Mouse (Mus musculus): ENCODE results near the gene Tmem203. TPM values are rescaled to one million over a fixed set of nuclear protein-coding genes. Genes with fewer than 3 reads are reported as not detected.

Gene Tmem203
- polyA plus RNA-seq, 2 experiments, result 8.8 TPM

GRCm38 (mm10) chr2:25272515-25272914 lies 17.3 kb downstream of the Tmem203 start:
- TF ChIP-seq CTCF (IDR thresholded peaks at IDR 0.05; ENCODE audit: low read depth) (no peak), EP300 (IDR thresholded peaks at IDR 0.05; ENCODE audit: low read depth) (no peak)
- Histone ChIP-seq H3K4me3 (ENCODE audit: insufficient read depth in 1 of 2, low read depth in 2 of 2, low read length in 2 of 2) (peak overlapping the region; percentile 79 to 88), H3K9ac (replicated peaks) (peak overlapping the region; percentile 94), H3K9me3 (ENCODE audit: control insufficient read depth, low read length) (no peaks in the 10 kb centered on the region), H3K4me1 (replicated peaks; ENCODE audit: control insufficient read depth in 2 of 2, insufficient read depth in 2 of 2, low read length in 1 of 2) (peaks cover 5 to 13% of the 10 kb centered on the region in 2 experiments), H3K4me2 (ENCODE audit: low read depth) (peak overlapping the region; percentile 86), H3K27me3 (ENCODE audit: control insufficient read depth, insufficient read depth, low read length) (no peaks in the 10 kb centered on the region), H3K27ac (peak overlapping the region; percentile 36), H3K36me3 (replicated peaks; ENCODE audit: control insufficient read depth, insufficient read depth, low read depth) (peaks cover 33% of the 10 kb centered on the region)
- under 1% methylated on average over 29 of the region's 29 CpGs for WGBS (ENCODE audit: insufficient replicate concordance)
- peak; percentile 44 for ATAC-seq (ENCODE audit: insufficient read depth)
- DNase-seq (ENCODE audit: low read depth in 3 of 3, low spot score in 3 of 3), result no peak

DNA sequence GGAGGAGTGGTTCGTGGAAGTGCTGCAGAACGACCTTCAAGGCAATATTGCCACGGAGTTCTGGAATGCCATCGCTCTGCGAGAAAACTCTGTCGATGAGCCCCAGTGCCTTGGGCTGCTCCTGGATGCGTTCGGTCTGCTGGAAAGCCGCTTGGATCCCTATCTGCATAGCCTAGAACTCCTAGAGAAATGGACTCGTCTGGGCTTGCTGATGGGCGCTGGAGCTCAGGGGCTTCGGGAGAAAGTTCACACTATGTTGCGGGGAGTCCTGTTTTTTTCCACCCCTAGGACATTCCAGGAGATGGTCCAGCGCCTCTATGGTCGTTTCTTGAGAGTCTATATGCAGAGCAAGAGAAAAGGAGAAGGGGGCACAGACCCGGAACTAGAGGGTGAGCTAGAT lies 17.8 kb downstream of the Tmem203 start:
- no peak for DNase-seq (ENCODE audit: low read depth in 3 of 3, low spot score in 3 of 3)
- Histone ChIP-seq H3K9me3 (ENCODE audit: control insufficient read depth, low read length) (no peaks in the 10 kb centered on the region), H3K36me3 (replicated peaks; ENCODE audit: control insufficient read depth, insufficient read depth, low read depth) (peaks cover 38% of the 10 kb centered on the region), H3K4me3 (ENCODE audit: insufficient read depth in 1 of 2, low read depth in 2 of 2, low read length in 2 of 2) (peak overlapping the region; percentile 79 to 88), H3K9ac (replicated peaks) (peak overlapping the region; percentile 94), H3K4me1 (replicated peaks; ENCODE audit: control insufficient read depth in 2 of 2, insufficient read depth in 2 of 2, low read length in 1 of 2) (peaks cover 5 to 12% of the 10 kb centered on the region in 2 experiments), H3K27ac (peak overlapping the region; percentile 36; the same call in 1 of the 2 replicates), H3K27me3 (ENCODE audit: control insufficient read depth, insufficient read depth, low read length) (no peaks in the 10 kb centered on the region), H3K4me2 (ENCODE audit: low read depth) (peak overlapping the region; percentile 86)
- TF ChIP-seq CTCF (IDR thresholded peaks at IDR 0.05; ENCODE audit: low read depth) (no peak), EP300 (IDR thresholded peaks at IDR 0.05; ENCODE audit: low read depth) (no peak)
- no peak for ATAC-seq (ENCODE audit: insufficient read depth)
- 34% methylated on average over 16 of the region's 16 CpGs for WGBS (ENCODE audit: insufficient replicate concordance)

DNA sequence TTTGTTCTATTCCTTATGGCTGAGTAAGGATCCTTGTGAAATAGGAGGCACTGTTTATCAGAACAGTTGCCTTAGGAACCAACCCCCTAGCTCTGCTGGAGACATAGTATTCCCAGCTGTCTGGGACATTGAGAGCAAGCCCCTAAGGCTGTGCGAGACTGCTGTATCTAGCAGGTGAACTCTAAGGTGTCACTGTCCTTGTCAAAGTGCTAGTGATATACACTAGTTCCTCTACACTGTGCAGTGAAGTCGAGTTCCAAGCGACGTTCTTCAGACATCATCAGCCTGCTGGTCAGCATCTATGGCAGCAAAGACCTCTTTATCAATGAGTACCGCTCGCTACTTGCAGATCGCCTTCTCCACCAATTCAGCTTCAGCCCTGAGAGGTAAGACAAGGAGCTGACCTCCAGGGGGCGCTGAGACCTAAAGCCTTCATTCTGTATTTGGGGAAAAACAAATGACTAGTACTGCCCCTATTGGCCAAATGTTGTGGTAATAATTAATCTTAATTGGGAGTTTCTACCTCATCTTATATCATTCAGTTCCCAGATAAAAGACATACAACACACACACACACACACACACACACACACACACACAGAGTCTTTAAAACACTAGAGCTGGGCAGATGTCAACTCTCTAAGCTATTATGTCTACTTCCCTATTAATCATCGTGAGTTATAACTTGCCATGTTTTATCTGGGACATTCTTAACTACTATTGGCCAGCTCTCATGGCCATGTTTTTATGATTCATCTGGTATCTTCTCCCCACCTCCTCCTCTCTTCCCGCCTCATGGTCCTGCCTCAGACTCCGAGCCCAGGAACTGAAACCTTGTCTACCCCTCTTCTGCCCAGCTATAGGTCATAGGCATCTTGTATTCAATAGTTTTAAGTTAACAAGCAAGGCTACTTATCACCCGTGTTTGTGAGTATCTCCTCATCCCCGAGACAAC lies 24.0 kb downstream of the Tmem203 start:
- TF ChIP-seq CTCF (IDR thresholded peaks at IDR 0.05; ENCODE audit: low read depth) (peak; percentile 91), EP300 (IDR thresholded peaks at IDR 0.05; ENCODE audit: low read depth) (no peak)
- H3K36me3 ChIP-seq (replicated peaks; ENCODE audit: control insufficient read depth, insufficient read depth, low read depth), result peaks cover 41% of the 10 kb centered on the region

DNA sequence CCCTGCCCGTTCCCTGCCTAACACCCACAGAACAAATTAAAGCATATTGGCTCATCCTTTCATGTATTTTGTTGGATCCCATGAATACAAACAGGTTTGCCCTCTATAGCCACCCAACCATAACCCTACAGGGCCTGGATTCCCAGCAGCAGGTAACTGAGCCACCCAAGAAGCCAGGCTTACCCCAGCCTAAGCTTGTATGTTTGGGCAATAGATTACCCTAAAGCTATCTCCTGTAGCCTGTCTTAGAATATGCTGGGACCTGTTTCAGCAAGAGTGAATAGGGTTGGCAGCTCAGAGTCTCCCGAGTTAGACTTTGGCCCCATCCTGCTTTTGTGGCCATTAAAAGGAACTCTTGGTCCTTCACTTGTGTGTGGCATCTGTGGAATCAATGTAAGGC lies 30.3 kb downstream of the Tmem203 start:
- H3K9me3 ChIP-seq (ENCODE audit: control insufficient read depth, low read length), result no peaks in the 10 kb centered on the region
- no peak overlapping the region for H3K4me2 ChIP-seq (ENCODE audit: low read depth)
- no peak overlapping the region for H3K9ac ChIP-seq (replicated peaks)
- no peak overlapping the region for H3K27ac ChIP-seq
- H3K36me3 ChIP-seq (replicated peaks; ENCODE audit: control insufficient read depth, insufficient read depth, low read depth), result peaks cover 5% of the 10 kb centered on the region
- TF ChIP-seq CTCF (IDR thresholded peaks at IDR 0.05; ENCODE audit: low read depth) (no peak), EP300 (IDR thresholded peaks at IDR 0.05; ENCODE audit: low read depth) (no peak)
- ATAC-seq (ENCODE audit: insufficient read depth) (no peak), DNase-seq (ENCODE audit: low read depth in 3 of 3, low spot score in 3 of 3) (no peak)
- peaks cover 0 to 7% of the 10 kb centered on the region in 2 experiments; a peak in 1 of 4 replicates for H3K4me1 ChIP-seq (replicated peaks; ENCODE audit: control insufficient read depth in 2 of 2, insufficient read depth in 2 of 2, low read length in 1 of 2)
- 73% methylated on average over 2 of the region's 2 CpGs for WGBS (ENCODE audit: insufficient replicate concordance)
- peaks cover 23% of the 10 kb centered on the region for H3K27me3 ChIP-seq (ENCODE audit: control insufficient read depth, insufficient read depth, low read length)
- no peak overlapping the region for H3K4me3 ChIP-seq (ENCODE audit: insufficient read depth in 1 of 2, low read depth in 2 of 2, low read length in 2 of 2)

More for the DNA sequence above, 24.0 kb downstream of the Tmem203 start:
- no peak overlapping the region for H3K4me2 ChIP-seq (ENCODE audit: low read depth)
- H3K9ac ChIP-seq (replicated peaks), result no peak overlapping the region
- WGBS (ENCODE audit: insufficient replicate concordance), result 53% methylated on average over 13 of the region's 13 CpGs
- ATAC-seq (ENCODE audit: insufficient read depth) (no peak), DNase-seq (ENCODE audit: low read depth in 3 of 3, low spot score in 3 of 3) (peak; percentile 68 to 73 (median 70))
- H3K9me3 ChIP-seq (ENCODE audit: control insufficient read depth, low read length), result no peaks in the 10 kb centered on the region
- H3K4me1 ChIP-seq (replicated peaks; ENCODE audit: control insufficient read depth in 2 of 2, insufficient read depth in 2 of 2, low read length in 1 of 2), result no peaks in the 10 kb centered on the region
- H3K27ac ChIP-seq, result no peak overlapping the region
- H3K4me3 ChIP-seq (ENCODE audit: insufficient read depth in 1 of 2, low read depth in 2 of 2, low read length in 2 of 2), result no peak overlapping the region
- no peaks in the 10 kb centered on the region for H3K27me3 ChIP-seq (ENCODE audit: control insufficient read depth, insufficient read depth, low read length)

- H3K36me3 ChIP-seq (replicated peaks; ENCODE audit: control insufficient read depth, insufficient read depth, low read depth), result peaks cover 5% of the 10 kb centered on the region
- H3K4me3 ChIP-seq (ENCODE audit: insufficient read depth in 1 of 2, low read depth in 2 of 2, low read length in 2 of 2), result no peak overlapping the region
- H3K4me2 ChIP-seq (ENCODE audit: low read depth), result no peak overlapping the region
- DNase-seq (ENCODE audit: low read depth in 3 of 3, low spot score in 3 of 3), result no peak
- TF ChIP-seq CTCF (IDR thresholded peaks at IDR 0.05; ENCODE audit: low read depth), result no peak
- no peak for TF ChIP-seq EP300 (IDR thresholded peaks at IDR 0.05; ENCODE audit: low read depth)
- H3K9me3 ChIP-seq (ENCODE audit: control insufficient read depth, low read length), result no peaks in the 10 kb centered on the region
- H3K4me1 ChIP-seq (replicated peaks; ENCODE audit: control insufficient read depth in 2 of 2, insufficient read depth in 2 of 2, low read length in 1 of 2), result peaks cover 0 to 7% of the 10 kb centered on the region in 2 experiments; a peak in 1 of 4 replicates
- 18% methylated on average over 1 of the region's 1 CpGs for WGBS (ENCODE audit: insufficient replicate concordance)
- ATAC-seq (ENCODE audit: insufficient read depth), result peak; percentile 41; the same call in 1 of the 2 replicates
- no peak overlapping the region for H3K27ac ChIP-seq
- no peak overlapping the region for H3K9ac ChIP-seq (replicated peaks)
- H3K27me3 ChIP-seq (ENCODE audit: control insufficient read depth, insufficient read depth, low read length), result peaks cover 31% of the 10 kb centered on the region
Observed at GRCm38 (mm10) chr2:25286314-25286713, 31.1 kb downstream of the Tmem203 start.

All from liver, embryonic 14.5 days (tissue).